Mouse (Mus musculus) heart, postnatal 0 days (tissue): ENCODE data around the gene Foxl1. TPM values are rescaled to one million over a fixed set of nuclear protein-coding genes. Genes with fewer than 3 reads are reported as not detected.

ENCODE experiments used
- ATAC-seq: fragments of 200-750 bp; cut with Nextera tagmentation; 2 replicates; pipeline ENCODE4 v1.8.0; 2017; ENCODE audit warnings: low read depth, moderate number of reproducible peaks, moderate library complexity; ENCODE audit not compliant: insufficient read depth
- DNase-seq: peaks from one replicate; pipeline ENCODE4 v3.0.0-alpha.2; 2016; ENCODE audit warnings: low spot score
- H3K27ac ChIP-seq: fragments of 300-500 bp; sonication (generic); 2 replicates; pipeline ENCODE4 v1.5.1; 2014; ENCODE audit warnings: low read depth, mild to moderate bottlenecking
- H3K27me3 ChIP-seq: fragments of 300-500 bp; sonication (generic); 2 replicates; pipeline ENCODE4 v1.6.1; 2014; ENCODE audit warnings: low read length, mixed read lengths; ENCODE audit not compliant: control insufficient read depth, insufficient read depth
- H3K36me3 ChIP-seq: fragments of 300-500 bp; sonication (generic); replicated peaks from 2 replicates; pipeline ENCODE4 v1.6.1; 2014; ENCODE audit warnings: low read length, mixed read lengths; ENCODE audit not compliant: control insufficient read depth, insufficient read depth
- H3K4me1 ChIP-seq: fragments of 300-500 bp; sonication (generic); 2 replicates; pipeline ENCODE4 v1.6.1; 2014; ENCODE audit warnings: antibody characterized with exemption; ENCODE audit not compliant: control insufficient read depth, insufficient read depth
- H3K4me2 ChIP-seq: fragments of 300-500 bp; sonication (generic); 2 replicates; pipeline ENCODE4 v1.6.1; 2014; ENCODE audit warnings: low read depth, mild to moderate bottlenecking, low read length, moderate library complexity
- H3K4me3 ChIP-seq: fragments of 300-500 bp; sonication (generic); 2 replicates; pipeline ENCODE4 v1.5.1; 2014; ENCODE audit warnings: low read depth, low read length
- H3K9ac ChIP-seq: fragments of 300-500 bp; sonication (generic); replicated peaks from 2 replicates; pipeline ENCODE4 v1.6.1; 2014; ENCODE audit warnings: low read depth, low read length, mixed read lengths
- H3K9me3 ChIP-seq: fragments of 300-500 bp; sonication (generic); replicated peaks from 2 replicates; pipeline ENCODE4 v1.6.1; 2016; ENCODE audit warnings: low read length; ENCODE audit not compliant: control insufficient read depth
- CTCF ChIP-seq: IDR thresholded peaks from 2 replicates; pipeline ENCODE4 v1.5.1; 2016; ENCODE audit warnings: antibody characterized with exemption, control low read depth, low read depth
- EP300 ChIP-seq: IDR thresholded peaks from 2 replicates; pipeline ENCODE4 v1.6.1; 2016; ENCODE audit warnings: antibody characterized with exemption, low read depth
- WGBS: fragments of 180-500 bp; shearing (Covaris S2); extraction: QIAGEN DNeasy Blood & Tissue Kit; methylation state at CpG from one replicate; pipeline ENCODE4 v1.1.7; 2014; 5-methylcytosine and 5-hydroxymethylcytosine counted together
- polyA plus RNA-seq: library from polyadenylated mRNA; unstranded; fragments of >200 nt; fragmentation: Nextera tagmentation; extraction: Ambion mirVana; gene quantifications from 2 replicates; pipeline ENCODE4 v1.2.1, GENCODE M21; 2015
- total RNA-seq: library from RNA; depleted of rRNA; stranded (reverse); fragments of >200 nt; gene quantifications from 2 replicates; pipeline ENCODE4 v1.2.3, GENCODE M21; 2014; ENCODE audit warnings: low replicate concordance

The Foxl1 gene
- total and polyA plus RNA-seq, 2 experiments from 2014 or later = 0.16 to 1.9 TPM

DNA sequence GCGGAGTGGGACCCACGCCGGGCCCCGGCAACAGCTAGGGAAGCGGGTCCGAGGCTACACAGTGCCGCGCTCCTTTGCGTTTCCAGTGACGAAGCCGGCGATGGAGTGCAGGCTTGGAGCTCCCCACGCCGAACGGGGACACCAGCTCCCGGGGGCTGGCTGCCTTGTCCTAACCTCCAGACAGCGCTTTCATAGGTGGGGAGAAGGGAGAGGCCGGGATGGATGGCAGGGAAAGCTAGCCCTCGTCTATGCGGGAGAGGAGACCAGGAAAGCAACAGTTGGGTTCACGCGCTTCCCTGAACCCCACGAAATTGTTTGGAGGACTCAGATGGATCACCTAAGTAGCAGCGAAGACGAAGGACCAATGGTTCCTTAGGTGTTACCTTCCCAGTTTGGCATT is 12.6 kb upstream of the Foxl1 start:
- Histone ChIP-seq H3K9ac (no peak overlapping the region), H3K4me2 (peak overlapping the region; percentile 48), H3K9me3 (no peaks in the 10 kb centered on the region), H3K36me3 (no peaks in the 10 kb centered on the region), H3K4me1 (no peaks in the 10 kb centered on the region), H3K27ac (no peak overlapping the region), H3K4me3 (peak overlapping the region; percentile 15), H3K27me3 (peaks cover 75% of the 10 kb centered on the region)
- DNase-seq (no peak), ATAC-seq (no peak)
- 7% methylated on average over 25 of the region's 25 CpGs for WGBS
- TF ChIP-seq CTCF (no peak), EP300 (no peak)

GRCm38 (mm10) chr8:121115948-121116347 is 11.8 kb upstream of the Foxl1 start, which contains the start of gene Foxc2:
Foxc2 (plus strand) TSS chr8:121116171.
- ATAC-seq (peak; percentile 64; the same call in 1 of the 2 replicates), DNase-seq (peak; percentile 94)
- H3K4me1 ChIP-seq = no peaks in the 10 kb centered on the region
- peak within 1 kb of the TSS; percentile 58 for H3K4me3 ChIP-seq
- H3K9ac ChIP-seq = peak within 1 kb of the TSS; percentile 59
- under 1% methylated on average over 25 of the region's 25 CpGs for WGBS
- peaks cover 83% of the 10 kb centered on the region for H3K27me3 ChIP-seq
- no peaks in the 10 kb centered on the region for H3K36me3 ChIP-seq
- TF ChIP-seq EP300 (no peak), CTCF (no peak)
- H3K9me3 ChIP-seq = no peaks in the 10 kb centered on the region
- peak within 1 kb of the TSS; percentile 82 for H3K27ac ChIP-seq
- peak within 1 kb of the TSS; percentile 65 for H3K4me2 ChIP-seq

DNA sequence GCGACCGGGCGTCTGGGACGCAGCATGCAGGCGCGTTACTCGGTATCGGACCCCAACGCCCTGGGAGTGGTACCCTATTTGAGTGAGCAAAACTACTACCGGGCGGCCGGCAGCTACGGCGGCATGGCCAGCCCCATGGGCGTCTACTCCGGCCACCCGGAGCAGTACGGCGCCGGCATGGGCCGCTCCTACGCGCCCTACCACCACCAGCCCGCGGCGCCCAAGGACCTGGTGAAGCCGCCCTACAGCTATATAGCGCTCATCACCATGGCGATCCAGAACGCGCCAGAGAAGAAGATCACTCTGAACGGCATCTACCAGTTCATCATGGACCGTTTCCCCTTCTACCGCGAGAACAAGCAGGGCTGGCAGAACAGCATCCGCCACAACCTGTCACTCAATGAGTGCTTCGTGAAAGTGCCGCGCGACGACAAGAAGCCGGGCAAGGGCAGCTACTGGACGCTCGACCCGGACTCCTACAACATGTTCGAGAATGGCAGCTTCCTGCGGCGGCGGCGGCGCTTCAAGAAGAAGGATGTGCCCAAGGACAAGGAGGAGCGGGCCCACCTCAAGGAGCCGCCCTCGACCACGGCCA is 11.1 kb upstream of the Foxl1 start:
- Histone ChIP-seq H3K27me3 (peaks cover 91% of the 10 kb centered on the region), H3K9me3 (no peaks in the 10 kb centered on the region), H3K4me2 (peak overlapping the region; percentile 65), H3K36me3 (no peaks in the 10 kb centered on the region), H3K4me1 (no peaks in the 10 kb centered on the region), H3K9ac (peak overlapping the region; percentile 59), H3K4me3 (peak overlapping the region; percentile 58), H3K27ac (peak overlapping the region; percentile 82)
- DNase-seq (no peak), ATAC-seq (peak; percentile 43; the same call in 1 of the 2 replicates)
- under 1% methylated on average over 51 of the region's 55 CpGs for WGBS
- TF ChIP-seq CTCF = no peak
- TF ChIP-seq EP300 = no peak

DNA sequence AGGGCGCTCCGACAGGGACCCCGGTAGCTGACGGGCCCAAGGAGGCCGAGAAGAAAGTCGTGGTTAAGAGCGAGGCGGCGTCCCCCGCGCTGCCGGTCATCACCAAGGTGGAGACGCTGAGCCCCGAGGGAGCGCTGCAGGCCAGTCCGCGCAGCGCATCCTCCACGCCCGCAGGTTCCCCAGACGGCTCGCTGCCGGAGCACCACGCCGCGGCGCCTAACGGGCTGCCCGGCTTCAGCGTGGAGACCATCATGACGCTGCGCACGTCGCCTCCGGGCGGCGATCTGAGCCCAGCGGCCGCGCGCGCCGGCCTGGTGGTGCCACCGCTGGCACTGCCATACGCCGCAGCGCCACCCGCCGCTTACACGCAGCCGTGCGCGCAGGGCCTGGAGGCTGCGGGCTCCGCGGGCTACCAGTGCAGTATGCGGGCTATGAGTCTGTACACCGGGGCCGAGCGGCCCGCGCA is 10.5 kb upstream of the Foxl1 start:
- no peaks in the 10 kb centered on the region for H3K36me3 ChIP-seq
- ATAC-seq = no peak
- H3K9me3 ChIP-seq = no peaks in the 10 kb centered on the region
- peaks cover 95% of the 10 kb centered on the region for H3K27me3 ChIP-seq
- no peaks in the 10 kb centered on the region for H3K4me1 ChIP-seq
- H3K4me2 ChIP-seq = peak overlapping the region; percentile 65
- no peak for TF ChIP-seq CTCF
- TF ChIP-seq EP300 = no peak
- H3K4me3 ChIP-seq = peak overlapping the region; percentile 58
- peak overlapping the region; percentile 82 for H3K27ac ChIP-seq
- no peak for DNase-seq
- WGBS = under 1% methylated on average over 55 of the region's 62 CpGs
- peak overlapping the region; percentile 46 for H3K9ac ChIP-seq

GRCm38 (mm10) chr8:121117906-121118305 is 9.8 kb upstream of the Foxl1 start:
- DNase-seq = no peak
- no peaks in the 10 kb centered on the region for H3K4me1 ChIP-seq
- peaks cover 95% of the 10 kb centered on the region for H3K27me3 ChIP-seq
- TF ChIP-seq CTCF (no peak), EP300 (no peak)
- H3K27ac ChIP-seq = no peak overlapping the region
- no peaks in the 10 kb centered on the region for H3K9me3 ChIP-seq
- peak overlapping the region; percentile 58 for H3K4me3 ChIP-seq
- ATAC-seq = no peak
- 2% methylated on average over 28 of the region's 28 CpGs for WGBS
- H3K4me2 ChIP-seq = peak overlapping the region; percentile 65
- peak overlapping the region; percentile 46 for H3K9ac ChIP-seq
- no peaks in the 10 kb centered on the region for H3K36me3 ChIP-seq
